Mouse (Mus musculus): Measurements from ENCODE around the gene Atp8b2. TPM values are rescaled to one million over a fixed set of nuclear protein-coding genes. Genes with fewer than 3 reads are reported as not detected.
A peak's percentile ranks its signal among the peaks of the same experiment; 100 is the strongest.

Atp8b2 gene
- polyA plus RNA-seq (2014; fragmentation: Nextera tagmentation; extraction: Ambion mirVana) = 19.0 and 21.0 TPM in 2 replicates

GRCm38 (mm10) chr3:89963221-89963763 is at the start of gene Atp8b2:
Gene Atp8b2, minus strand, starts transcription at chr3:89963508.
- ATAC-seq (ENCODE audit: insufficient number of reproducible peaks, insufficient read depth, low FRiP score, low read depth) = peak; percentile 51; the same call in 1 of the 2 replicates
- H3K36me3 ChIP-seq (ENCODE audit: control insufficient read depth, insufficient read depth, low read length) = peaks cover 3% of the 10 kb centered on the region; the same call in 1 of the 2 replicates
- peak within 1 kb of the TSS; percentile 89 for H3K9ac ChIP-seq (replicated peaks; ENCODE audit: low read depth, low read length)
- H3K27me3 ChIP-seq (ENCODE audit: control insufficient read depth, insufficient read depth, low read length) = no peaks in the 10 kb centered on the region
- H3K9me3 ChIP-seq (ENCODE audit: control insufficient read depth, low read depth, low read length) = no peaks in the 10 kb centered on the region
- H3K4me1 ChIP-seq (ENCODE audit: control insufficient read depth, insufficient read depth, low read length) = peaks cover 33% of the 10 kb centered on the region
- peak within 1 kb of the TSS; percentile 91 for H3K4me2 ChIP-seq (replicated peaks; ENCODE audit: low read depth, low read length)
- H3K27ac ChIP-seq (ENCODE audit: low read length) = peak within 1 kb of the TSS; percentile 94
- WGBS = 1% methylated on average over 31 of the region's 35 CpGs
- H3K4me3 ChIP-seq (ENCODE audit: low read depth, low read length) = peak within 1 kb of the TSS; percentile 86

GRCm38 (mm10) chr3:90010291-90010690 is 47.0 kb upstream of the Atp8b2 start:
- Histone ChIP-seq H3K4me3 (ENCODE audit: low read depth, low read length) (no peak overlapping the region), H3K4me1 (ENCODE audit: control insufficient read depth, insufficient read depth, low read length) (no peaks in the 10 kb centered on the region), H3K36me3 (ENCODE audit: control insufficient read depth, insufficient read depth, low read length) (peaks cover 90% of the 10 kb centered on the region), H3K9ac (replicated peaks; ENCODE audit: low read depth, low read length) (no peak overlapping the region), H3K4me2 (replicated peaks; ENCODE audit: low read depth, low read length) (no peak overlapping the region), H3K9me3 (ENCODE audit: control insufficient read depth, low read depth, low read length) (no peaks in the 10 kb centered on the region), H3K27ac (ENCODE audit: low read length) (no peak overlapping the region), H3K27me3 (ENCODE audit: control insufficient read depth, insufficient read depth, low read length) (no peaks in the 10 kb centered on the region)
- ATAC-seq (ENCODE audit: insufficient number of reproducible peaks, insufficient read depth, low FRiP score, low read depth) = no peak
- WGBS = 63% methylated on average over 2 of the region's 2 CpGs

GRCm38 (mm10) chr3:90004091-90004796 is 40.9 kb upstream of the Atp8b2 start:
- no peak overlapping the region for H3K4me3 ChIP-seq (ENCODE audit: low read depth, low read length)
- peaks cover 72% of the 10 kb centered on the region for H3K36me3 ChIP-seq (ENCODE audit: control insufficient read depth, insufficient read depth, low read length)
- H3K4me2 ChIP-seq (replicated peaks; ENCODE audit: low read depth, low read length) = no peak overlapping the region
- H3K9ac ChIP-seq (replicated peaks; ENCODE audit: low read depth, low read length) = no peak overlapping the region
- no peak for ATAC-seq (ENCODE audit: insufficient number of reproducible peaks, insufficient read depth, low FRiP score, low read depth)
- H3K27ac ChIP-seq (ENCODE audit: low read length) = peak overlapping the region; percentile 46; the same call in 1 of the 2 replicates
- no peaks in the 10 kb centered on the region; the same call in 1 of the 2 replicates for H3K4me1 ChIP-seq (ENCODE audit: control insufficient read depth, insufficient read depth, low read length)
- no peaks in the 10 kb centered on the region for H3K27me3 ChIP-seq (ENCODE audit: control insufficient read depth, insufficient read depth, low read length)
- H3K9me3 ChIP-seq (ENCODE audit: control insufficient read depth, low read depth, low read length) = no peaks in the 10 kb centered on the region
- 36% methylated on average over 3 of the region's 3 CpGs for WGBS

GRCm38 (mm10) chr3:89999830-90000229 is 36.5 kb upstream of the Atp8b2 start:
- no peak overlapping the region for H3K4me2 ChIP-seq (replicated peaks; ENCODE audit: low read depth, low read length)
- H3K27me3 ChIP-seq (ENCODE audit: control insufficient read depth, insufficient read depth, low read length) = no peaks in the 10 kb centered on the region
- H3K4me1 ChIP-seq (ENCODE audit: control insufficient read depth, insufficient read depth, low read length) = no peaks in the 10 kb centered on the region; the same call in 1 of the 2 replicates
- ATAC-seq (ENCODE audit: insufficient number of reproducible peaks, insufficient read depth, low FRiP score, low read depth) = no peak
- no peaks in the 10 kb centered on the region for H3K9me3 ChIP-seq (ENCODE audit: control insufficient read depth, low read depth, low read length)
- no peak overlapping the region for H3K9ac ChIP-seq (replicated peaks; ENCODE audit: low read depth, low read length)
- H3K4me3 ChIP-seq (ENCODE audit: low read depth, low read length) = no peak overlapping the region
- 86% methylated on average over 4 of the region's 4 CpGs for WGBS
- peaks cover 42% of the 10 kb centered on the region for H3K36me3 ChIP-seq (ENCODE audit: control insufficient read depth, insufficient read depth, low read length)
- peak overlapping the region; percentile 4; the same call in 1 of the 2 replicates for H3K27ac ChIP-seq (ENCODE audit: low read length)

GRCm38 (mm10) chr3:89999090-89999489 is 35.8 kb upstream of the Atp8b2 start:
- H3K4me2 ChIP-seq (replicated peaks; ENCODE audit: low read depth, low read length) = peak overlapping the region; percentile 61
- H3K36me3 ChIP-seq (ENCODE audit: control insufficient read depth, insufficient read depth, low read length) = peaks cover 45% of the 10 kb centered on the region
- ATAC-seq (ENCODE audit: insufficient number of reproducible peaks, insufficient read depth, low FRiP score, low read depth) = no peak; the same call in 1 of the 2 replicates
- peak overlapping the region; percentile 52 for H3K4me3 ChIP-seq (ENCODE audit: low read depth, low read length)
- H3K9me3 ChIP-seq (ENCODE audit: control insufficient read depth, low read depth, low read length) = no peaks in the 10 kb centered on the region
- no peaks in the 10 kb centered on the region for H3K27me3 ChIP-seq (ENCODE audit: control insufficient read depth, insufficient read depth, low read length)
- peak overlapping the region; percentile 97 for H3K27ac ChIP-seq (ENCODE audit: low read length)
- 15% methylated on average over 8 of the region's 8 CpGs for WGBS
- H3K4me1 ChIP-seq (ENCODE audit: control insufficient read depth, insufficient read depth, low read length) = no peaks in the 10 kb centered on the region; the same call in 1 of the 2 replicates
- peak overlapping the region; percentile 84 for H3K9ac ChIP-seq (replicated peaks; ENCODE audit: low read depth, low read length)

- WGBS = under 1% methylated on average over 26 of the region's 26 CpGs
These were observed 35.3 kb upstream of the Atp8b2 start, which contains the start of gene Hax1 for GRCm38 (mm10) chr3:89998612-89999054. Gene Hax1, minus strand, starts transcription at chr3:89998780.

GRCm38 (mm10) chr3:89997791-89998495 is 34.6 kb upstream of the Atp8b2 start:
- peaks cover 42% of the 10 kb centered on the region for H3K36me3 ChIP-seq (ENCODE audit: control insufficient read depth, insufficient read depth, low read length)
- 10% methylated on average over 21 of the region's 23 CpGs for WGBS

More at GRCm38 (mm10) chr3:89998612-89999054, 35.3 kb upstream of the Atp8b2 start, which contains the start of gene Hax1:
- peak; percentile 92 for ATAC-seq (ENCODE audit: insufficient number of reproducible peaks, insufficient read depth, low FRiP score, low read depth)
- Histone ChIP-seq H3K9me3 (ENCODE audit: control insufficient read depth, low read depth, low read length) (no peaks in the 10 kb centered on the region), H3K36me3 (ENCODE audit: control insufficient read depth, insufficient read depth, low read length) (peaks cover 45% of the 10 kb centered on the region), H3K4me1 (ENCODE audit: control insufficient read depth, insufficient read depth, low read length) (no peaks in the 10 kb centered on the region; the same call in 1 of the 2 replicates), H3K4me2 (replicated peaks; ENCODE audit: low read depth, low read length) (peak within 1 kb of the TSS; percentile 79), H3K27me3 (ENCODE audit: control insufficient read depth, insufficient read depth, low read length) (no peaks in the 10 kb centered on the region), H3K9ac (replicated peaks; ENCODE audit: low read depth, low read length) (peak within 1 kb of the TSS; percentile 84), H3K27ac (ENCODE audit: low read length) (peak within 1 kb of the TSS; percentile 97), H3K4me3 (ENCODE audit: low read depth, low read length) (peak within 1 kb of the TSS; percentile 52)

More at GRCm38 (mm10) chr3:89997791-89998495, 34.6 kb upstream of the Atp8b2 start:
- H3K9me3 ChIP-seq (ENCODE audit: control insufficient read depth, low read depth, low read length) = no peaks in the 10 kb centered on the region
- peak overlapping the region; percentile 55 for H3K9ac ChIP-seq (replicated peaks; ENCODE audit: low read depth, low read length)
- H3K27ac ChIP-seq (ENCODE audit: low read length) = peak overlapping the region; percentile 97; the same call in 1 of the 2 replicates
- H3K4me2 ChIP-seq (replicated peaks; ENCODE audit: low read depth, low read length) = peak overlapping the region; percentile 79
- H3K4me1 ChIP-seq (ENCODE audit: control insufficient read depth, insufficient read depth, low read length) = no peaks in the 10 kb centered on the region; the same call in 1 of the 2 replicates
- H3K27me3 ChIP-seq (ENCODE audit: control insufficient read depth, insufficient read depth, low read length) = no peaks in the 10 kb centered on the region
- ATAC-seq (ENCODE audit: insufficient number of reproducible peaks, insufficient read depth, low FRiP score, low read depth) = peak; percentile 40; the same call in 1 of the 2 replicates
- H3K4me3 ChIP-seq (ENCODE audit: low read depth, low read length) = peak overlapping the region; percentile 52

All from stomach, embryonic 14.5 days (tissue).